Mouse (Mus musculus) embryonic fibroblast, embryonic 13.5 days (primary cell): ENCODE data around the gene Gm10320.

ENCODE experiments used
- CTCF ChIP-seq: IDR thresholded peaks from 2 replicates; pipeline ENCODE4 v1.5.1; 2011; ENCODE audit warnings: mild to moderate bottlenecking, control low read depth, low read length, moderate library complexity, borderline replicate concordance; ENCODE audit not compliant: insufficient read depth
- POLR2A ChIP-seq: IDR thresholded peaks from 2 replicates; pipeline ENCODE4 v1.6.1; 2011; ENCODE audit warnings: low read depth, mild to moderate bottlenecking, control low read depth, low read length, moderate library complexity

DNA sequence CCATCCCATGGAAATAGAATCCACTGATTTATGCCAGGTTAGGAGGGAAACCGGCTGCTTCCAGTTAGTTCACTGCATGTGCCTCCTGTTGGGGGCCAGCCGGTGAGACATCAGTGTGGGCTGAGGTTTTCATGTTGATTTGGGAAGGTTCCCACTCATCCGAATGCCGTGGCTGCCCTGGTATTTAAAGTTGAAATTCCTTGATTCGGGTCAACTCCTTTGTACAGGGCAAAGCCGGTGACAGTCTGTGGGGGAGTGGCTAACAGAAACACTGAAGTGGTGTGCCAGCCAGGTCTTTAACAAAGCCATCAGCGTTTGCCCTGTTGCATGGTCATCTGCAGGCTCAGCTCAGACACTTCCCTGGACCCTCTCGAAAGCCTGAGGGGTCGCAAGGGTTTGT lies 41.6 kb upstream of the Gm10320 start:
- no peak for TF ChIP-seq CTCF
- TF ChIP-seq POLR2A: no peak
